Mouse (Mus musculus): Measurements from ENCODE around the gene Phf5a. TPM values are rescaled to one million over a fixed set of nuclear protein-coding genes. Genes with fewer than 3 reads are reported as not detected.

Phf5a gene
- polyA plus RNA-seq, 1 experiment from 2014 or later: 212 TPM

DNA sequence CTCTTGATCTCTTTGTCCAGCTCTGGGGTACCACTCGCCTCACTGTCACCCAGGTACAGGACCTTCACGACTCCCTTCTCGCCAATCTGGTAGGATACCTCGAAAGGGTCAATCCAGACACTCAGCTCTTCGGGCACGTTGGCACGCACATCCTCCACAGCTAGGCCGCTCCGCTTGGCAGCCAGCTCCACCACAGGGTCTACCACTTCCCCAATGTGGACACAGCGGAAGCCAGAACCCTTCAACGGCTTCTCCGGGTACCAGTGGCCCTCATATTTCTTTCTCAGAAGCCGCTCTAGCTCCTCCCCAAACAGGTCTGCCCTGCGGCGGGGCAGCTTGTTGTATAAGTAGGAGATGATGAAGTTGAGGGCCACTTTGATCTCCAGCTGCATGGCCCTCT lies 20.3 kb downstream of the Phf5a start:
- WGBS: 97% methylated on average over 15 of the region's 15 CpGs
- Histone ChIP-seq H3K27ac (no peak overlapping the region), H3K27me3 (ENCODE audit: insufficient read depth, poor library complexity, severe bottlenecking) (no peaks in the 10 kb centered on the region), H3K9me3 (no peaks in the 10 kb centered on the region), H3K36me3 (peaks cover 78% of the 10 kb centered on the region), H3K4me1 (replicated peaks) (peaks cover 15% of the 10 kb centered on the region), H3K4me3 (no peak overlapping the region)
- DNase-seq (ENCODE audit: low spot score): no peak

DNA sequence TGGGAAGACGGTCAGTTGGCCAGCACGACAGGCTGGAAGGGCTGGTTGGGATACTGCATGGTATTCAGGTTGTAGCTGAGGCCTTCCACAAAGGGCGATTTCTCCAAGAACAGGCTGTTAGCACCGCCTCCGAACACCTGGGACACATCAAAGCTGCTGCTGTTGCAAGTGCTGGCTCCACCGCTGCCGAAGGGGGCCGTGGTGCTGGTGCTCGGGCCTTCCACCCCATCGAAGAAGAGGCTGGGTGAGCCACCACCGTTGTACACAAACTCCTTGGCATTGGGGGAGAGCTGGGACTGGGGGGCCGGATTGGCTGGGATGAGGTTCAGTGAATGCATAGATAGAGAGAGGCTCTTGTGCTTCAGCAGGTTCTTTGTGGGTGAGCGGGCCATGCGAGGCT lies 21.0 kb downstream of the Phf5a start:
- no peaks in the 10 kb centered on the region for H3K9me3 ChIP-seq
- WGBS: 91% methylated on average over 14 of the region's 14 CpGs
- no peak for DNase-seq (ENCODE audit: low spot score)
- H3K27me3 ChIP-seq (ENCODE audit: insufficient read depth, poor library complexity, severe bottlenecking): no peaks in the 10 kb centered on the region
- peaks cover 78% of the 10 kb centered on the region for H3K36me3 ChIP-seq
- no peak overlapping the region for H3K27ac ChIP-seq
- no peak overlapping the region for H3K4me3 ChIP-seq
- H3K4me1 ChIP-seq (replicated peaks): peaks cover 13% of the 10 kb centered on the region

DNA sequence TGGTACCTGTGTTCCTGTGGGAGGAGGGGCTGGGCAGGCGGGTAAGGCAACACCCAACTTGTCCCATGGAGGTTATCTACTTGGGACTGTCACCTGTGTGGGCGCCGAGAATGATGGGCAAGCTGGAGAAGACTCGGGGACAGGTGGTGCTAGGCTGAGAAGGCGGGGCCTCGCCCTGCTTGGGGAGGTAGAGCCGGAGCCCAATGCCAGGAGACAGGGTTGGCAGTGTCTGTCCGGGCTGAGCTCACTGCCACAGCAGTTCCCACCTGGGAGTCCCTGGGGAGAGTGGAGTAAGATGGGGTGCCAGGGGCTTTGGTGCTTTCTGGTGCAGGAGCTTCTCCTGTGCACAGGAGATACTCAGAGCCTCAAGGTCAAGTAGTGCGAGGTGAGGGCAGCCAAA lies 22.6 kb downstream of the Phf5a start:
- 89% methylated on average over 9 of the region's 9 CpGs for WGBS
- no peaks in the 10 kb centered on the region for H3K27me3 ChIP-seq (ENCODE audit: insufficient read depth, poor library complexity, severe bottlenecking)
- no peak overlapping the region for H3K27ac ChIP-seq
- H3K4me1 ChIP-seq (replicated peaks): peaks cover 7% of the 10 kb centered on the region
- H3K9me3 ChIP-seq: no peaks in the 10 kb centered on the region
- DNase-seq (ENCODE audit: low spot score): no peak
- H3K36me3 ChIP-seq: peaks cover 69% of the 10 kb centered on the region
- H3K4me3 ChIP-seq: no peak overlapping the region

DNA sequence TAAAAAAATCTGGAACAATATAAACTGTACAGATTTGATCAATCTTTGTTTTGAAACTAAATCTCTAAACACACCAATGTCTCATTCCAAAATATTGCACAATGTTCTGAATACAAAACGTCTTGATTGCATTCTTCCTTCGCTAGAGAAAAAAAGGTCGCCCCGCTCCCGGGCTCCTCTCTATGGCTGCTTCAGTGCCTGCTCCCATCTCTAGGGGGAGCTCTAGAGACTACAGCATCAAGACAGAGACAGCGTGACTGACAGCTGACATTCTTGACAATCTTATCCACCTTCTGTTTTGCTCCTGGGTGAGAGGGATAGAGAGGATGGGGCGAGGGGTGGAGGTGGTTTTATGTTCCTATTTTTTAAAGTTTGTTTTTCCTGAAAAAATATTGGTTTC lies 23.4 kb downstream of the Phf5a start:
- no peak overlapping the region for H3K27ac ChIP-seq
- no peak overlapping the region for H3K4me3 ChIP-seq
- peaks cover 7% of the 10 kb centered on the region for H3K4me1 ChIP-seq (replicated peaks)
- peak; percentile 51 for DNase-seq (ENCODE audit: low spot score)
- no peaks in the 10 kb centered on the region for H3K27me3 ChIP-seq (ENCODE audit: insufficient read depth, poor library complexity, severe bottlenecking)
- H3K36me3 ChIP-seq: peaks cover 61% of the 10 kb centered on the region
- H3K9me3 ChIP-seq: no peaks in the 10 kb centered on the region
- WGBS: 46% methylated on average over 7 of the region's 7 CpGs

DNA sequence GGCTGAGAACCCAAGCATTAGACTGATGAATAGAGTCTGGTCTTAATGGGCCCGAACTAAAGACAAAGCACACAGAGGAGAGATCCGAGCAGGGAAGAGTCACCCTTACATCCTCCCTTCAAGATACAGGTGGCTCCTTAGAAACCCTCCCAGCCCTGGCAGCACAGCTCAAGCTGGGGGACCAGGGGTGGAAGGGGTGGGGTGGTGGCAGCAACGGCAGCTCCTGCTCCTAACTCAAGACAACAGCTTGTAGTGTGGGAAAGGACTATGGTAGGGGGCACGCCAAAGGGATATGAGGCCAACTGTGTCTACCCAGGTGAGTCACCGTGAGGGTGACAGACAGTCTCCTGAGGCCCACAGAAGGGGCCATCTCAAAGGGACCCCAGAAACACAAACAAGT lies 23.9 kb downstream of the Phf5a start:
- Histone ChIP-seq H3K27me3 (ENCODE audit: insufficient read depth, poor library complexity, severe bottlenecking) (no peaks in the 10 kb centered on the region), H3K4me1 (replicated peaks) (peaks cover 7% of the 10 kb centered on the region), H3K27ac (no peak overlapping the region), H3K4me3 (no peak overlapping the region), H3K36me3 (peaks cover 57% of the 10 kb centered on the region), H3K9me3 (no peaks in the 10 kb centered on the region)
- no peak for DNase-seq (ENCODE audit: low spot score)
- WGBS: 87% methylated on average over 5 of the region's 5 CpGs

DNA sequence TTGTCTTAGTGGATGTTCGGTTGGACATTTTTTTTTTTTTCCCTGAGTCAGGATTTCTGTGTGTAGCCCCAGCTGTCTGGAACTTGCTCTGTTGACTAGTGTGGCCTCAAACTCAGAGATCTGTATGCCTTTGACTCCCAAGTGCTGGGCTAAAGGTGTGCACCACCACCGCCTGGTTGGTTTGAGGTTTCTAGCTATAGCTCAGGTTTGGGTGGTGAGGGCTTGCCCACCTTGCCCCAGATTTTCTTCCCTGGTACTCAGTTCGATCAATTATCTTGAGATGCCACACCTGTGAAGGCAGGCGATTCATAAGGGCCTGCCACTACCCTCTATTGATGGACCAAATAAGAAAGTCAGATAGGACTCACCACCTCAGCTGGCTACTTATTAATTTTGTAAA lies 24.6 kb downstream of the Phf5a start:
- H3K36me3 ChIP-seq: peaks cover 50% of the 10 kb centered on the region
- no peaks in the 10 kb centered on the region for H3K27me3 ChIP-seq (ENCODE audit: insufficient read depth, poor library complexity, severe bottlenecking)
- H3K4me1 ChIP-seq (replicated peaks): peaks cover 7% of the 10 kb centered on the region
- no peaks in the 10 kb centered on the region for H3K9me3 ChIP-seq
- DNase-seq (ENCODE audit: low spot score): no peak
- H3K4me3 ChIP-seq: no peak overlapping the region
- 94% methylated on average over 4 of the region's 4 CpGs for WGBS
- H3K27ac ChIP-seq: no peak overlapping the region

DNA sequence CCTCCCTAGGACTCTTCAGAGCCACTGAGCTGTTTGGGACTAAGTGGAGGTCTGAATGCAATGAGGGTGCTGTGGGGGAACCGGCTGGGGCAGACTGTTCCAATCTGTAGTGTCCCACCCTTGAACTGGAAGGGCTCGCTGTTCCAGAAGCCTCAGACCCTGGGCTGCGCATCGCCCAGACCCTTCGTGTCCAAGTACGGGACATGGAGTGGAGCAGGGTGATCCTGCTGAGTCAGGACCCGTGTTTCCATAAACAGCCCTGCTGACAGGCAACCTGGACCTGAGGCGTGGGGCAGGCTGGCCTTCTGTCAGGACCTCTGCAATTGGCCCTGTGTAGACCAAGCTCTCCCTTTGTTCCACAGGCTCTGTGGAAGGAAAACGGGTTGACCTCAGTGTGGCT lies 25.0 kb downstream of the Phf5a start:
- Histone ChIP-seq H3K4me1 (replicated peaks) (peaks cover 7% of the 10 kb centered on the region), H3K27me3 (ENCODE audit: insufficient read depth, poor library complexity, severe bottlenecking) (no peaks in the 10 kb centered on the region), H3K36me3 (peaks cover 46% of the 10 kb centered on the region), H3K9me3 (no peaks in the 10 kb centered on the region), H3K4me3 (no peak overlapping the region), H3K27ac (no peak overlapping the region)
- 91% methylated on average over 9 of the region's 9 CpGs for WGBS
- DNase-seq (ENCODE audit: low spot score): no peak

DNA sequence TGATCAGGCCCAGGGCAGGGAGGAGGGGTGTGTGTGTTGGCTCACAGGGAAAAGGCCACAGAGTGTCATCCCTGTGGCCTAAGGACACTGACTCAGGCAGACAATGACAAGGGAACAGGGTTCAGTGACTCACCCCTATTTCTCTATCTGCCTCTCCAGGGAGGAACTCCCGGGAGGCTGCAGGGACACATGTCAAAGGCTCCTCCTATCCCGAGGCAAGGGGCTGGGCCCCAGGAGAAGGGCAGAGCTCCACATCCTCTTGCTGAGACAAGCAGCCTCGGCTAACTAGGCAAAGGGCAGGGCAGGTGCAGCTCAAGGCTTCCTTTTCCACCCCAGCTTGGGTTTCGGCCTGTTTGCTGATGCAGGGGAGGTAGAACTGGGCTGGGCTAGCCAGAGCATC lies 26.0 kb downstream of the Phf5a start:
- H3K27me3 ChIP-seq (ENCODE audit: insufficient read depth, poor library complexity, severe bottlenecking): no peaks in the 10 kb centered on the region
- WGBS: 42% methylated on average over 4 of the region's 4 CpGs
- DNase-seq (ENCODE audit: low spot score): no peak
- H3K4me1 ChIP-seq (replicated peaks): peaks cover 7% of the 10 kb centered on the region
- no peak overlapping the region for H3K4me3 ChIP-seq
- no peak overlapping the region for H3K27ac ChIP-seq
- H3K36me3 ChIP-seq: peaks cover 35% of the 10 kb centered on the region
- no peaks in the 10 kb centered on the region for H3K9me3 ChIP-seq

DNA sequence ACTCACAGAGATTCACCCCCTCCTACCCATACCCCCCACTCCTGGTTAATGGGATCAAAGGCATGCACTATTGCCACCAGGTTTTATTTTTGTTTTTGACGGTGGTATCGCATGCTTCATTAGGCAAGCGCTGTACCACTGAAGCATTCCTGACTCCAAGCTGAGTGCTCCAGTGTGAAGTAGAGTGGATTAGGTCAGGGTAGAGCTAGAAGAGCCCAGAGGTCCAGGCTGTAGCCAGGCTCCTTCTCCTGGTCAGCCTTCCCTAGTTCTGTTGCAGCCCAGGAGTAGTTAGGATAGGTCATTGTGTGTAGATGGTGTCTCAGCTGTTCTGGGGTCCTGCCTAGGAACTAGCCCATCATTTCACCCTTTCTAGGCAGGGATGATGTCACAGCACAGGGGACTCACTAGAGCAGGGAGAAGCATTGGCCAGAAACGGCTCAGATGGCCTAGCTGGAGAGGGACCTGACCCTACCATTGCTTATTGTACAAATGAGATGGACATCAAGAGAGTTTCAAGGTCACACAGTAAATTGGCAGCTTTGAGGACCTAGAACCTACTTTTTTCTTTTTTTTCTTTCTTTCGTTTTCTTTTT lies 26.6 kb downstream of the Phf5a start:
- Histone ChIP-seq H3K4me1 (replicated peaks) (peaks cover 7% of the 10 kb centered on the region), H3K27me3 (ENCODE audit: insufficient read depth, poor library complexity, severe bottlenecking) (no peaks in the 10 kb centered on the region), H3K36me3 (peaks cover 29% of the 10 kb centered on the region), H3K9me3 (no peaks in the 10 kb centered on the region), H3K4me3 (no peak overlapping the region), H3K27ac (no peak overlapping the region)
- 73% methylated on average over 5 of the region's 5 CpGs for WGBS
- DNase-seq (ENCODE audit: low spot score): no peak

DNA sequence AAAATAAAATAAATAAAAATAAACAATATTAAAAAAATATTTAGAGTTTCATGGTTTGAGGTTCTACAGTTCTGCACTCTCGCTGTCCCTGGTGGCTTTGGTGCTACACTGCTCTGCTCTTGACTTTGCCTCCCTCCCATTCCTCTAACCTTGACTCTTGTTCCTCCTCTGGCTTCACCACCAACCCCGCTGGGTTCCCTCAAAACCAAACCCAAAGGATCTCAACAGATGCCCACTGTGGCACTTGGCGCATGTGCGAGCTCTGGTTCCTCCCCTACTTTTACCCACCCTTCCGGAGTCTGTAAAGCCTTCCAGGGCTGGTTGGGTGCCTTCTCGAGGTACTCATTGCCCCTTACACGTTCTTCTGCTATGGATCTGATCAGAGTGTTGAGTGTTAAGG lies 29.4 kb downstream of the Phf5a start:
- Histone ChIP-seq H3K27ac (no peak overlapping the region), H3K27me3 (ENCODE audit: insufficient read depth, poor library complexity, severe bottlenecking) (peaks cover 5% of the 10 kb centered on the region; the same call in 1 of the 2 replicates), H3K4me1 (replicated peaks) (peaks cover 12% of the 10 kb centered on the region), H3K9me3 (no peaks in the 10 kb centered on the region), H3K36me3 (peaks cover 8% of the 10 kb centered on the region; the same call in 1 of the 2 replicates), H3K4me3 (no peak overlapping the region)
- WGBS: 84% methylated on average over 7 of the region's 7 CpGs
- no peak for DNase-seq (ENCODE audit: low spot score)

DNA sequence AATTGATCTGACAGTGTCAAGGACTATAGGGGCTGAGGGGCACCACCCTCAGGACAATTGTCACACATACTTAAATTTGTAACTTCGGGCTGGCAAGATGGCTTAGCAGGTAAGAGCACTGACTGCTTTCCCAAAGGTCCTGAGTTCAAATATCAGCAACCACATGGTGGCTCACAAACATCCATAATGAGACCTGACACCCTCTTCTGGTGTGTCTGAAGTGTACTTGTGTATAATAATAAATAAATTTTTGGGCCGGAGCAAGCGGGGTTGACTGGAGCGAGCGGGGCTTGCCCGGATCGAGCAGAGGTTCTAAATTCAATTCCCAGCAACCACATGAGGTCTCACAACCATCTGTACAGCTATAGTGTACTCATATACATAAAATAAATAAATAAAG lies 31.4 kb downstream of the Phf5a start:
- Histone ChIP-seq H3K4me1 (replicated peaks) (peaks cover 22% of the 10 kb centered on the region), H3K27me3 (ENCODE audit: insufficient read depth, poor library complexity, severe bottlenecking) (peaks cover 20% of the 10 kb centered on the region), H3K36me3 (no peaks in the 10 kb centered on the region), H3K27ac (no peak overlapping the region), H3K9me3 (no peaks in the 10 kb centered on the region), H3K4me3 (no peak overlapping the region)
- DNase-seq (ENCODE audit: low spot score): no peak
- 94% methylated on average over 7 of the region's 7 CpGs for WGBS

DNA sequence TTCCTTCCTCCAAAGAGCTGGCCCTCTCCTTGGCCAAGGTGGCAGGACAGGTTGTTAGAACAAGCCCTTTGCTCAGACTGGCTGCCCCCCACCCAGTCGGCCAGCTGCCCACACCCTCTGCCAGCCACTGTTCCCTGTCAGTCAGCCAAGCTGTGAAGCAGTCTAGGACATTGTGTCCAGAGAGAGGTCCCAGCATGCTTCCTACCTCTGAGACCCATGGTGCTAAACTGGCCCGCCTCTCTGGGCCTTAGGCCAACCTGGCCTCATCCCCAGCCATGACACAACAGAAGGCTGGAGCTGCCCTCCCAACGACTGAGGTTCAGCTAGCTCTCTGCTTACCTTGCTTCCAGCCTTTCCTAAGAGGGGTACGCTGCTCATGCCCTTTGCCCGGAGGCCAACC lies 32.1 kb downstream of the Phf5a start:
- Histone ChIP-seq H3K9me3 (no peaks in the 10 kb centered on the region), H3K4me3 (no peak overlapping the region), H3K27me3 (ENCODE audit: insufficient read depth, poor library complexity, severe bottlenecking) (peaks cover 27% of the 10 kb centered on the region), H3K4me1 (replicated peaks) (peaks cover 28% of the 10 kb centered on the region), H3K36me3 (no peaks in the 10 kb centered on the region), H3K27ac (no peak overlapping the region)
- no peak for DNase-seq (ENCODE audit: low spot score)
- 75% methylated on average over 5 of the region's 5 CpGs for WGBS

DNA sequence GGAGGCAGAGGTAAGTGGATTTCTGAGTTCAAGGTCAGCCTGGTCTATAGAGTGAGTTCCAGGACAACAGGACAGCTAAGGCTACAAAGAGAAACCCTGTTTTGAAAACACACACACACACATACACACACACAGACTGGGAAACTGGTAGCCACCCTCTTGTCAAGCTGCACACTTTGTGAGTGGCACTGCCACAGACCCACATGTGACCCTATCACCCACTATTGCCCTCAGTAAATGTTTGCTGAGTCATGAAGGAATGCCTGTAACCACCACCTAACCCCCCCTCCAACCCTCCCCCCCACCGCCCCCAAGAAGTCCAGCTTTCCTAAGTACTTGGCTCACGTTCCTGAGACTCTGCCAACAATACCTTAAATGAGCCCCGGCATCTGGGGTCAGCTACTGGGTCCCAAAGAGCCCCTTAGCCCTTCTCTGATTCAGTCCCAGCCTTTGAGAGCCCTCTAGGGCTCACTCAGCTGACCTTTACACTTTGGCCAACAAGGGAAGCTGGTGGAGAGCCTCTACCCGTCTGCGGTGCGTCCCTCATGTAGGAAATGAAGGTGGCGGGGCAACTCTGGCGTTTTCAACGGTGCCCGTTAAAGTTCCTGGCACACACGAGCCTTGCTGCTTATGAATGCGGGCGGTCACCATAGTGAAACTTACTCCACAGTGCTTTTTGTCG lies 33.0 kb downstream of the Phf5a start:
- DNase-seq (ENCODE audit: low spot score): no peak
- Histone ChIP-seq H3K4me1 (replicated peaks) (peaks cover 34% of the 10 kb centered on the region), H3K4me3 (no peak overlapping the region), H3K27me3 (ENCODE audit: insufficient read depth, poor library complexity, severe bottlenecking) (peaks cover 32% of the 10 kb centered on the region), H3K27ac (no peak overlapping the region), H3K9me3 (no peaks in the 10 kb centered on the region), H3K36me3 (no peaks in the 10 kb centered on the region)
- WGBS: 78% methylated on average over 14 of the region's 14 CpGs
